Mouse (Mus musculus) layer of hippocampus, adult 11-12 months (tissue): ENCODE results near the gene Pak6.
A peak's percentile ranks its signal among the peaks of the same experiment; 100 is the strongest.

Experiments used
- DNase-seq: peaks from one replicate; pipeline ENCODE4 v3.0.0; 2022; ENCODE audit warnings: low spot score

The Pak6 gene

GRCm38 (mm10) chr2:118664975-118665516 is 1.9 kb downstream of the Pak6 start:
- DNase-seq, result no peak

GRCm38 (mm10) chr2:118665616-118666015 is 2.5 kb downstream of the Pak6 start:
- no peak for DNase-seq

DNA sequence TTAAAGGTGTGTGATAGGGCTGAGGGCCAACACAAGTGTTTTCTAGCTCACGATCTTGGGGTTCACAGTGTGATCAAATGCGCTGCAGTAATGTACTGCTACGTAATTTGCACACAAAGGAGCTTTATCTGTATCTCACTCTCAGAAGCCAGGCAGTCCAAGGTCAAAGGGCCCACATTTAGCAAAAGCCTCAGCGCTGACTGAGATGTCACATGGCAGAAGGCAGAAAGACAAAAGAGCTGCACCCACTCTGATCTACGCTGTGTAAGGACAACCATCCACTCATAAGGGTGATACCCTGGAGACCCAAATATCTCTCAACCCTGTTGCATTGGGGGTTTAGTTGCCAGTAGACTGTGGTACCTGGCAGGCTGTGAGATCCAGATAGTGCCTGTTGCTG is 4.1 kb downstream of the Pak6 start:
- no peak for DNase-seq

GRCm38 (mm10) chr2:118669245-118669644 is 6.1 kb downstream of the Pak6 start:
- DNase-seq, result no peak

DNA sequence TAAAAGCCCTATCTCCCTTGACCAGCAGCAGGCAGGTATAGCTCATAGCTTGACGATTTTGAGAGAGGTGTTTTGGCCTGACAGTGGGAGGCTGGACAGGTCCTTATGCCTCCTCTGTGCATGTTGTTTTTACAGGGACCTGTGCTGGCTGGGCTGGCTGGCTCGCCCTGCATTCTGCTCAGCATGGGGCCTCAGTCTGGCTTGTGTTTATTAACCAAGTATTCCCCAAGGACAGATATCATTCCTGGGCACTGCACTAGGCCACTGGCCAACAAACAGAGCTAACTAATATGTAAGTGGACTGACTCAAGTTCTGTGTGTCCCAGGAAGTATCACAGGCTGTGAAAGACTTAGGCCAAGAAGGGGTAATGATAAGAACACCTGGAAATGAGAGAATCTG is 6.7 kb downstream of the Pak6 start:
- DNase-seq, result no peak

GRCm38 (mm10) chr2:118671728-118672127 is 8.6 kb downstream of the Pak6 start:
- DNase-seq, result no peak

GRCm38 (mm10) chr2:118673686-118674465 is 10.8 kb downstream of the Pak6 start:
- no peak for DNase-seq

GRCm38 (mm10) chr2:118674500-118674899 is 11.4 kb downstream of the Pak6 start:
- DNase-seq, result no peak

GRCm38 (mm10) chr2:118676839-118677741 is 14.0 kb downstream of the Pak6 start:
- no peak for DNase-seq

- no peak for DNase-seq
Measured at GRCm38 (mm10) chr2:118677817-118678216, 14.7 kb downstream of the Pak6 start.

GRCm38 (mm10) chr2:118679577-118679976 is 16.5 kb downstream of the Pak6 start:
- no peak for DNase-seq

- DNase-seq, result no peak
Measured at GRCm38 (mm10) chr2:118680926-118681325, 17.8 kb downstream of the Pak6 start.

DNA sequence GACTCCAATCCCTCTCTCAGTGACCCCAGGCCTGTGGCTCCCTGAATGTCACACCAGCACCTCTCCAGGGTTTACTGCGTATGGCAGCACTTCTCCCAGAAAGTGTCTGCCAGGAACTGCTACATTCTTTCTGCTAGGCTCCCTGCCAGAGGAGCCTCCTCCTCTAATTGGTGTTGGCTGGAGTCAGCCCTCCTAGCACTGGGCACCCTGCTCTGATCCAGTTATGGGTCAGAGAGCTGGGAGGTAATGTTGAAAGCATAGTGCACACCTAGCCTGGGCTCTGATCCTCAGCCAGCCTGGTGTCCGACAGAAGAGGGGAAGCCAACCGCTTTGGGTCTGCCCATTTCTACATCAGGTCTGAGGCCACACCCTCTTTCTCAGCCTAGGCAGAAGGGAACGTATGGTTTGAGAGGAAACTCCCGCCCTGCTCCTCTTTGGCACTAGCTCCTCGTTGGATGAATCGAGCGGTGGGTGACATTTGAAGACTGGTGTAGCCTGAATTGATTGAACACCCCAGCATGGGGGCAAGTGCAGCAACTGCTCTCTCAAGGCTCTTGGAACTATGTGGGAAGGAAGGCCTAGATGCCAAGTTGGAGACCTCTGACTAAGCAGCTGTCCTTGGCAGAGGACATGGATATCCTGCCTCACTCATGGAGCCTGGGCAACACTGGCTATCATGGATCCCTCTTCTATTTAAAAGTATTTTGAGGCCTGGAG is 19.6 kb downstream of the Pak6 start:
- no peak for DNase-seq

GRCm38 (mm10) chr2:118685088-118685487 is 22.0 kb downstream of the Pak6 start:
- DNase-seq, result no peak

DNA sequence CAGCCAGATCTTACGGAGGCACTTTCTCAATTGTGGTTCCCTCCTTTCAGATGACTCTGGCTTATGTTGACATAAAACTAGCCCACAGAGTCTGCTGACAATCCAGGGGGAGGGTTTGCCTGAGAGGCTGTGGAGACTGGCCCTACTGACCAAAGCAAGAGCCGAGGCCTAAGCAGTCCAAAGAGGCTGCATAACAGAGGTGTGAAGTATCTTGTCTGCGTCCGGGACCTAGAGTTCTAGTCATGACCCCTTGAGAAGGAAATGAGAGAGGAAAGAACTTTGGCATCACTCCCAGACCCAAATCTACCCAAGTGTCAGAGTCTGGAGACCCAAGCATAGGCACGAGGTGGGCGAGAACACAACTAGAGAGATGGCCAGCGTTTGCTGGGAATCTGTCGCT is 23.6 kb downstream of the Pak6 start:
- no peak for DNase-seq

DNA sequence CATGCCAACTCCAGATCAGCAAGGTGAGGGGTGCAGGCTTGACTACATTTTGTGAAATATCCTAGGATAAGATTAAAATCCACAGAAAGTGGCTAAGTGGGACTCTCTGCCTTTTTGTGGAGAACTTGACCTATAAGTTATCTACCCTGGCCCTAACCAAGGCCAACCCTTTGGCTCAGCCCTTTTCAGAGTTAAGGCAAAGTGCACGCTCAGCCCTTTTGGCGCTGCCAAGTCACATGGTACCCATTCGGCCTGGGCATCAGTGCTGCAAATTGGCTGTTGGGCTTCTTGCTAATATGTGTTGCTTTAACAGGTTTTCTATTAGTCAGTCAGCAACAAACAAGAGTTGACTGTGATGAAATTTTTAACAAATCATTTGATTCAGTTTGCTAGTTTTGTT is 24.7 kb downstream of the Pak6 start:
- no peak for DNase-seq

DNA sequence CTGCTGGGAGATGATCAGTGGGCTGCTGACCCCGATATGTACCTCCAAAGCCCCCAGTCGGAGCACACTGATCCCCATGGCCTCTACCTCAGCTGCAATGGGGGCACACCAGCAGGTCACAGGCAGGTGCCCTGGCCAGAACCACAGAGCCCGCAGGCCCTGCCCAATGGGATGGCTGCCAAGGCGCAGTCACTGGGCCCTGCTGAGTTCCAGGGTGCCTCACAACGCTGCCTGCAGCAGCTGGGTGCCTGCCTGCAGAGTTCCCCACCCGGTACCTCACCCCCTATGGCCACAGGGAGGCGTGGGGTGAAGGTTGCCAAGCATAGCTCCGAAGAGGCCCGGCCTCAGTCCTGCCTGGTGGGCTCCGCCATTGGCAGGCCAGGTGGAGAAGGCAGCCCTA is 26.8 kb downstream of the Pak6 start:
- DNase-seq, result no peak

GRCm38 (mm10) chr2:118693370-118693966 is 30.4 kb downstream of the Pak6 start:
- no peak for DNase-seq

DNA sequence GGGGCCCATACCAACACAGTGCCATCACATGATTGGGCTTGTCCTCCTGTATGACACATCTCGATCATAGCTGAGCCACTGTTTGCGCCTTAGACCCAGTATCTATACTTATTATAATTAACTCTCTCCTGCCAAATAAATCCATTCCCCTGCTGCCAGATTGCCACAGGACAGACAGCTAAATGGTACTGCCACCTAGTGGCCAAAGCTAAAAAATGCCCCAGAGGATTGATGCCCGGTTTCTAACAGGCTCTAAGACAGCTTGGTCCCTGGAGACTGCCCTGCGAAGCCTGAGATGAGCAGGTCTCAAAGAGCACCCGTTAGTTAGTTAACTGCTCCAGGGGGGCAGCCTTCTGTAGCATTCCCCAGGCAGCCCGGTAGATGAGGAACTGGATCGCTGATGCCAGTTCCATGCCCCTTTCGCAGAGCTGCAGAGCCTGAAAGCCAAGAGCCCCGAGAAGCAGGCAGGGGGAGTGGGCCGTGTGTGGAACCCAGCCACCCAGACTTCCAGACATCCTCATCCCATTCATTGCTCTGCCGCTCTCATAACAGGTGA is 32.7 kb downstream of the Pak6 start:
- peak; percentile 76 for DNase-seq

- no peak for DNase-seq
Measured at GRCm38 (mm10) chr2:118696451-118697308, 33.6 kb downstream of the Pak6 start.
